Mouse (Mus musculus): ENCODE data around the gene Cdk17.

DNA sequence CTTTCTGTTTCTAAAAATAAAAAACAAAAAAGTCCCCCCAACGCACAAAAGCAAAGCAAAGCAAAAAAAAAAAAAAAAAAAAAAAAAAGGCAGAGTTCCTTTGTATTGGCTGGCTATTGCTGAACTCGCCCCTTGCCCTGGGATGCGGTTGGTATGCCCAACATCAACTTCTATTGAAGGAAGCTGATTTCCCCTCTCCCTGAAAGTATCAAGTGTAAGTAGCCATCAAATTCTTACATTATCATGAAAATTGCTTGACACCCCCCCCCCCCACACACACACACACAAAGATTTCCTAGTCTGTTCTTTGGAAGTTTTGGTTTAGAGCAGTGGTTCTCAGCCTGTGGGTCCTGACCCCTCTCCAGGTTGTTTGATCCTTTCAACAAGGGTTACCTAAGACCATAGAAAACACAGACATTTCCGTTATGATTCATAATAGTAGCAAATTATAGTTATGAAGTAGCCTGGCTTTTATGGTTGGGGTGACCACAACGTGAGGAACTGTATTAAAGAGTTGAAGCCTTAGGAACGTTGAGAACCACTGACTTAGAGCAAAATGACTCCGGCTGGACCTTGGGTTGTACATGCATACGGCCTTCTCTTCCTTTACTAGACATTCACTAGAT is 23.8 kb downstream of the Cdk17 start:
- TF ChIP-seq CTCF (IDR thresholded peaks at IDR 0.05; ENCODE audit: low read depth, low read length): no peak
- no peak for TF ChIP-seq POLR2A (IDR thresholded peaks at IDR 0.05; ENCODE audit: extremely low read depth, insufficient read depth, low read length)

Data from liver, adult 2 months (tissue).